Mouse (Mus musculus) embryonic fibroblast, embryonic 13.5 days (primary cell): Measurements from ENCODE around the gene Nkain2.

Experiments
- CTCF ChIP-seq: IDR thresholded peaks from 2 replicates; pipeline ENCODE4 v1.5.1; 2011; ENCODE audit warnings: mild to moderate bottlenecking, control low read depth, low read length, moderate library complexity, borderline replicate concordance; ENCODE audit not compliant: insufficient read depth
- POLR2A ChIP-seq: IDR thresholded peaks from 2 replicates; pipeline ENCODE4 v1.6.1; 2011; ENCODE audit warnings: low read depth, mild to moderate bottlenecking, control low read depth, low read length, moderate library complexity

- TF ChIP-seq POLR2A, result no peak
- no peak for TF ChIP-seq CTCF
Measured at GRCm38 (mm10) chr10:32895093-32895492, 4.8 kb upstream of the Nkain2 start.
